Mouse (Mus musculus) intestine, embryonic 14.5 days (tissue): Measurements from ENCODE around the gene Palm. TPM values are rescaled to one million over a fixed set of nuclear protein-coding genes. Genes with fewer than 3 reads are reported as not detected.

Experiments
- ATAC-seq: fragments of 200-750 bp; cut with Nextera tagmentation; replicated peaks from 2 replicates; pipeline ENCODE4 v1.8.0; 2017; ENCODE audit warnings: low read depth, moderate number of reproducible peaks, moderate TSS enrichment, moderate library complexity; ENCODE audit not compliant: low FRiP score, low TSS enrichment
- DNase-seq: peaks from one replicate; pipeline ENCODE4 v3.0.0-alpha.2; 2018; ENCODE audit warnings: low spot score
- H3K27ac ChIP-seq: fragments of 300-500 bp; sonication (generic); 2 replicates; pipeline ENCODE4 v1.5.1; 2014; ENCODE audit warnings: low read depth, mild to moderate bottlenecking, control low read depth
- H3K27me3 ChIP-seq: fragments of 300-500 bp; sonication (generic); replicated peaks from 2 replicates; pipeline ENCODE4 v1.6.1; 2014; ENCODE audit warnings: low read length, control low read depth; ENCODE audit not compliant: control insufficient read depth, insufficient read depth
- H3K36me3 ChIP-seq: fragments of 300-500 bp; sonication (generic); 2 replicates; pipeline ENCODE4 v1.6.1; 2014; ENCODE audit warnings: low read length, control low read depth; ENCODE audit not compliant: control insufficient read depth, insufficient read depth
- H3K4me1 ChIP-seq: fragments of 300-500 bp; sonication (generic); replicated peaks from 2 replicates; pipeline ENCODE4 v1.6.1; 2014; ENCODE audit warnings: low read length, control low read depth, mixed read lengths; ENCODE audit not compliant: control insufficient read depth, insufficient read depth
- H3K4me2 ChIP-seq: fragments of 300-500 bp; sonication (generic); 2 replicates; pipeline ENCODE4 v1.6.1; 2014; ENCODE audit warnings: low read length
- H3K4me3 ChIP-seq: fragments of 300-500 bp; sonication (generic); 2 replicates; pipeline ENCODE4 v1.5.1; 2014; ENCODE audit warnings: low read depth, low read length, control low read depth, mixed read lengths
- H3K9ac ChIP-seq: fragments of 300-500 bp; sonication (generic); 2 replicates; pipeline ENCODE4 v1.6.1; 2014; ENCODE audit warnings: mild to moderate bottlenecking, low read length
- H3K9me3 ChIP-seq: fragments of 300-500 bp; sonication (generic); 2 replicates; pipeline ENCODE4 v1.6.1; 2016; ENCODE audit warnings: low read length, control low read depth; ENCODE audit not compliant: control insufficient read depth
- WGBS: fragments of 180-500 bp; shearing (Covaris S2); extraction: QIAGEN DNeasy Blood & Tissue Kit; methylation state at CpG from one replicate; pipeline ENCODE4 v1.1.7; 2014; 5-methylcytosine and 5-hydroxymethylcytosine counted together
- polyA plus RNA-seq: library from polyadenylated mRNA; unstranded; fragments of >200 nt; fragmentation: Nextera tagmentation; extraction: Ambion mirVana; gene quantifications from 2 replicates; pipeline ENCODE4 v1.2.1, GENCODE M21; 2014

The Palm gene
- polyA plus RNA-seq, 1 experiment from 2014 or later, result 66.2 TPM

DNA sequence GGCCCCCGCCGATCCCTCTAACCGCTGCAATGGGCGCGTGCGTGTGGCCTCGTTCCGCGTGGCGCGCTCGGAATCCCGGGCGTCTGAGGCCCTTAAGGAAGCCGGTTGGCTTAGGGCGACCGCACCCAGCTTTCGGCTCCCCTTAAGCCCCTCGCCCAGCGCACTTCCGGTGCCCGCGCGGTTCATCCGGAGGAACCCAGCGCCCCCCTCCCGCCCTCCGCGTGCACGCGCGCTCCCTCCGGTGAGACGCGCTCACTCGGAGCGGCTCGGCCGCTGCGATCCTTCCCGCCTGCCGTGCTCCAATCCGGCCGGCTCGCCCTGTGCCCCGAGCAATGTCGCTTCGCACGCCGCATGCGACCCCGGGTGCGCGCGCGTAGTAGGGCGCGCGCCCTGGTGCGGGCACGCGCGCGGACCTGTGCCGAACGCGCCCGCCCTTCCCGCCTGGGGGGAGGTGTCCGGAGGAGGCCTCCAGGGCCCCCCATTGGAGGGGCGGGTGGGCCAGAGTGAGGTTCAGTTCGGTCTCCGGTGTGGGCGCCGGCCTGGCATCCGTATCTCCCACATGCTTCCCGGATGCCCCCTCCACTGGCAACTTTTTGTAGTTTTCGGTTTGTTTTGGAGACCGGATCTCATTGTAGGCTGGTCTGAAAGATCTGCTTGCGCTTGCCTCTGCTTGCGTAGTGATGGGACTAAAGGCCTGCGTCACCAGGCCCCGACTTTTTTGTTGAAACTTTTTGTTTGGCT lies 61.6 kb downstream of the Palm start:
- peak; percentile 34 for ATAC-seq
- H3K4me3 ChIP-seq, result peak overlapping the region; percentile 98
- peak overlapping the region; percentile 100 for H3K27ac ChIP-seq
- WGBS, result under 1% methylated on average over 82 of the region's 83 CpGs
- H3K9me3 ChIP-seq, result no peaks in the 10 kb centered on the region
- H3K4me2 ChIP-seq, result peak overlapping the region; percentile 96
- peak; percentile 84 for DNase-seq
- peaks cover 30% of the 10 kb centered on the region for H3K36me3 ChIP-seq
- peaks cover 46% of the 10 kb centered on the region for H3K4me1 ChIP-seq
- H3K9ac ChIP-seq, result peak overlapping the region; percentile 100
- H3K27me3 ChIP-seq, result no peaks in the 10 kb centered on the region

DNA sequence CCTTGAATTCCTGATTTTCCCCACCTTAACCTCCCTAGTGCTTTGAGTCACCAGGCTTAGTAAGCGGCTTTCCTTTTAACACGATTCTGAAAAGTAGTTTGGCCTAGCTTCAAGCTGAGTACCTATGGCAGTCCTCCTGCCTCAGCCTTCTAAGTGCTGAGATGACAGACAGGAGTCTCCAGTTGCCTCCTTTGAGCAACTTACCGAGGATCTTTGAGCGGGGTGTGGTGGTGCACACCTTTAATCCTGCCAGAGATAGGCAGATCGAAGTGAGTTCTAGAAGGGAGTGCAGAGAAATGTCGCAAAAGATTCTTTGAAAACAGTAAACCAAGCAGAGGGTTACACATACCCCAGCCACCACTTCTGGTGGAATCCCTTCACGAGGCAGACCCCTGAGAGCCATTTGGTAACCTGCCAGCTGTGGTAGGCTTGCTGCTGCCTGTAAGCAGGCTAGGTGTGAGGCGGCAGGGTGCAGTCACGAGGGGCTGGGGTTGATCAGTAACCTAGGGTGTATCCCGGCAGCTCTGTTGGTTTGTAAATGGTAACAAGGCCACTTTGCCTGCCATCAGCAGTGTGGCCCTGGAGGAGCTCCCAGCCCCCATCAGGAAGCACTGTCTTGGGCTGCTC lies 62.3 kb downstream of the Palm start:
- ATAC-seq (no peak), DNase-seq (peak; percentile 79)
- Histone ChIP-seq H3K27me3 (no peaks in the 10 kb centered on the region), H3K4me2 (peak overlapping the region; percentile 96), H3K36me3 (peaks cover 37% of the 10 kb centered on the region), H3K27ac (peak overlapping the region; percentile 100), H3K9me3 (no peaks in the 10 kb centered on the region), H3K4me3 (peak overlapping the region; percentile 98), H3K4me1 (peaks cover 46% of the 10 kb centered on the region), H3K9ac (peak overlapping the region; percentile 100)
- 2% methylated on average over 10 of the region's 10 CpGs for WGBS

DNA sequence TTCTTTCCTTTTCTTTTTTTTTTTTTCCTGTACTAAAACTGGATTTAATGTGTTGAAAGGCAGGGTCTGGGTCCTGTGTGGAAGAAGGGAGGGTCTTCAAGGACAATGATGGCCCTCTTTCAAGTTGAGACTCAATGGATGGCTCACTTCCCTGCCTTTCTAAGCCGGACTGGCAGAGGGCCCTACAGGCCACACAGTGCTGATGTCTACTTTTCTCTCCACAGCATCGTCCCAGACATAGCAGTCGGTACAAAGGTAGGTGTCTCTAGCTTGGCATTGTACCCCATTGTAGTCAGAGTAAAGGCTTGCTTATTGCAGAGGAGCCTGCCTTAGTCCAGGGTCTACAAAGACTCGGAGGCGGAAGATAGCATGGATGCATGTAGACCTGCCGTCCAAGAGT lies 62.9 kb downstream of the Palm start:
- Histone ChIP-seq H3K4me2 (peak overlapping the region; percentile 96), H3K36me3 (peaks cover 43% of the 10 kb centered on the region), H3K9ac (peak overlapping the region; percentile 100), H3K9me3 (no peaks in the 10 kb centered on the region), H3K27me3 (no peaks in the 10 kb centered on the region), H3K4me3 (peak overlapping the region; percentile 98), H3K4me1 (peaks cover 45% of the 10 kb centered on the region), H3K27ac (peak overlapping the region; percentile 29; the same call in 1 of the 2 replicates)
- DNase-seq, result no peak
- WGBS, result 39% methylated on average over 6 of the region's 6 CpGs
- no peak for ATAC-seq

DNA sequence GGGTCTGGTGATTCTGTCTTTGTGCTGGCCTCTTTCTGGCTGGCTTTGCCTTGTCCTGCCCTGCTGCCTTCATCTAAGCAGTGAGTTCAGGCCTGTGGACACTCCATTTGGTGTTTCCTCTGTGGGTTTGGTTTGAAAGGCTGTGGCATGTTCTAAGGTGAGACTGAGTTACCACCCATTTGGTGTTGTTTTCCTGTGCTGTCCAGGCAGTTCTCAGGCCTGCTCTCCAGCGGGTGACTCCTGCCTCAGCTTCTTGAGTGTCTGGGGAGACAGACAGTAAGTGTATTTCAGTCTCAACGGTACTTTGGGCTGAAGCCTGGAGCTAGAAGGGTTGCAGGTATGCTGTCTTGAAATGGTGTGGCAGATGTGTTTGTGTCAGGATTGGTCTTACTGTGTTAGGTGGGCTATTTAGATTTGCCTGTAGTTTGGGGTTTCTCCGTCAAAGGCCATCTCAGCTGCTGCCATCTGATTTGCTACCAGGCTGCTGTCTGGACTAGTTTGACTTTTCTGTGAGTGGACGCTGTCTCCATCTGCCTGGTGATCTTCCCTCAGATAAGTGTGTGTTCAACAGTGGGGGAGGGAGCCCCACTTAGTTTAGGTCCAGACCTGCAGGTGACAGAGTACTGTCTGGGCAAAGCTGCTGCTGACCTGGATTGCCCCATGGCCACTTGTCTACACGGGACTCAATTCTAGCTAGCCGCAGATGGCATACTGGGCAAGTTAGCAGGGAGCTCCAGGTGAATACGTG lies 63.5 kb downstream of the Palm start:
- peak overlapping the region; percentile 98 for H3K4me3 ChIP-seq
- peaks cover 39% of the 10 kb centered on the region for H3K4me1 ChIP-seq
- H3K36me3 ChIP-seq, result peaks cover 49% of the 10 kb centered on the region
- WGBS, result 31% methylated on average over 7 of the region's 7 CpGs
- peak overlapping the region; percentile 43; the same call in 1 of the 2 replicates for H3K27ac ChIP-seq
- peak overlapping the region; percentile 96 for H3K4me2 ChIP-seq
- H3K9ac ChIP-seq, result peak overlapping the region; percentile 100
- DNase-seq, result no peak
- no peaks in the 10 kb centered on the region for H3K27me3 ChIP-seq
- H3K9me3 ChIP-seq, result no peaks in the 10 kb centered on the region
- no peak for ATAC-seq

DNA sequence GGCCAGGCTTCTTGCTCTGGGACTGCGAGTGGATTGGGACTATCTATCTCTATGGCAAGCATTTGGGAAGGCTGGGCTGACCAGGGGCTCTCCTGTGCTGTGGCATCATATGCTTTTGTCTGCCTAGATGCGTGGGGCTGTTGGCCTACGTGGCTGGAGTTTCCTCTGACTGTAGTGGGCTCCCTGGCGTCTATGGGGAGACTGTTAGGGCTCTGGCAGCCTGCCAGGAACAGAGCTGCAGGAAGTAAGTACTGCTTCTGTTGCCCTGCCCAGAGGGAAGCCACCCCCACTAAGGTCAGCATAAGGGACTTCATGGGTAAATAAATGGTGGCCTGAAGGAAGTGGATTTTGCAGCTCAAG lies 64.1 kb downstream of the Palm start:
- Histone ChIP-seq H3K9me3 (no peaks in the 10 kb centered on the region), H3K4me3 (peak overlapping the region; percentile 98), H3K27ac (peak overlapping the region; percentile 43), H3K4me2 (peak overlapping the region; percentile 96), H3K27me3 (no peaks in the 10 kb centered on the region), H3K4me1 (peaks cover 33% of the 10 kb centered on the region), H3K36me3 (peaks cover 55% of the 10 kb centered on the region), H3K9ac (peak overlapping the region; percentile 100)
- ATAC-seq, result no peak
- peak; percentile 81 for DNase-seq
- 8% methylated on average over 4 of the region's 4 CpGs for WGBS

DNA sequence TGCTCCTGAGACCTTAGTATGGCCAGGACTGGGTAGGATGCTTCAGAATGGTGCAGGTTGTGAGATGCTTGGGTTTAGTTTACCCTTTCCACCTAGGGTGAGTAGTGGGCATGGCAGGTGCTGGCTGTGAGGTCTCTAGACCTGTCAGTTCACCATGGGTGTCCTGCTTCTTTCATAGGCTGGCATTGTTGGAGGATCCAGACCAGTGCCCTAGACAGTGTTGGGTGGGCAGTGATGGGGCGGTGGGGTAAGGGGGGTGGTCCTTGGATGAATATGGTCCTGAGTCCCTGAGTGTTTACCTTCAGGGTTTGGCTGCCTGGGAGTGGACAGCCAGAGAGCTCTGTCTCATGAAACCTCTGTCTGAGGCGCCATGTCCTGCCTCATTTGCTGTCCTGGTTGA lies 64.5 kb downstream of the Palm start:
- Histone ChIP-seq H3K27me3 (no peaks in the 10 kb centered on the region), H3K9me3 (no peaks in the 10 kb centered on the region), H3K4me2 (peak overlapping the region; percentile 96), H3K4me3 (peak overlapping the region; percentile 98), H3K36me3 (peaks cover 60% of the 10 kb centered on the region), H3K27ac (peak overlapping the region; percentile 43), H3K9ac (peak overlapping the region; percentile 35; the same call in 1 of the 2 replicates), H3K4me1 (peaks cover 29% of the 10 kb centered on the region)
- ATAC-seq (no peak), DNase-seq (no peak)
- WGBS, result 60% methylated on average over 2 of the region's 2 CpGs

DNA sequence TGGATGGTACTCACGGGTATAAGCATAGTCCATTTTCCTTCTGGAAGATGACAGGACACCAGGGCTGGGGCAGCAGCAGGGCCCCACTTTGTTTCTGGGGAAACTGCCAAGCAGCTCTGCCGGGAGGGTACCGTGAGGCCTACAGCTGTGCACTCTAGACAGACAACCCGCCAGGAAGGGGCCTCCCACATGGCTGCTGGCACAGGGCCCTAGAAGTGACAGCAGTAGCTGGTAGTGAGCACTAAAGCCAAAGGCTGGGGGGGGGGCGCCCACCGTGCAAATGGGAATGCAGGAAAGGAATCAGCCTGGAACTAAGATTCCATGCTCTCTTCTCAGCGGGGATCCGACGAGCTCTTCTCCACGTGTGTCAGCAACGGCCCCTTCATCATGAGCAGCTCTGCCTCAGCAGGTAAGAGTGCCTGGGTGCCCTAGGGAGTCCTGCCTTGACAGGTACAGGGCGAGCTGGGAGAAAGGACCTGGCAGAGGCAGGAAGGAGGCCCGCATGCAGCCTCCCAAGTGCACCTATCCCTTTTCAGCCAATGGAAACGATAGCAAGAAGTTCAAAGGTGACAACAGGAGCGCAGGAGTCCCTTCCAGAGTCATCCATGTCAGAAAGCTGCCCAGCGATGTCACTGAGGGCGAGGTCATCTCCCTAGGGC lies 65.2 kb downstream of the Palm start:
- H3K9me3 ChIP-seq, result no peaks in the 10 kb centered on the region
- ATAC-seq (no peak), DNase-seq (no peak)
- H3K4me2 ChIP-seq, result peak overlapping the region; percentile 96
- peak overlapping the region; percentile 35; the same call in 1 of the 2 replicates for H3K9ac ChIP-seq
- peaks cover 66% of the 10 kb centered on the region for H3K36me3 ChIP-seq
- peaks cover 26% of the 10 kb centered on the region for H3K4me1 ChIP-seq
- WGBS, result 54% methylated on average over 17 of the region's 17 CpGs
- no peaks in the 10 kb centered on the region for H3K27me3 ChIP-seq
- peak overlapping the region; percentile 33; the same call in 1 of the 2 replicates for H3K27ac ChIP-seq
- H3K4me3 ChIP-seq, result peak overlapping the region; percentile 98

DNA sequence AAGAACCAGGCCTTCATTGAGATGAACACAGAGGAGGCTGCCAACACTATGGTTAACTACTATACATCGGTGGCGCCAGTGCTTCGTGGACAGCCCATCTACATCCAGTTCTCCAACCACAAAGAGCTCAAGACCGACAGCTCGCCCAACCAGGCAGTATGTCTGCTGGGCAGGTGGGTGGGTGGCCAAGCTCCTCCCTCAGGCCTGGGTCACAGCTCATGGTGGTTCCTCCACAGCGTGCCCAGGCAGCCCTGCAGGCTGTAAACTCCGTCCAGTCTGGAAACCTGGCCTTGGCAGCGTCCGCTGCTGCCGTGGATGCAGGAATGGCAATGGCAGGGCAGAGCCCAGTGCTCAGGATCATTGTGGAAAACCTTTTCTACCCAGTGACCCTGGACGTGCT lies 65.7 kb downstream of the Palm start:
- WGBS, result 84% methylated on average over 11 of the region's 11 CpGs
- Histone ChIP-seq H3K36me3 (peaks cover 70% of the 10 kb centered on the region), H3K27ac (no peak overlapping the region), H3K4me2 (no peak overlapping the region), H3K4me3 (no peak overlapping the region), H3K4me1 (peaks cover 26% of the 10 kb centered on the region), H3K9ac (no peak overlapping the region), H3K27me3 (no peaks in the 10 kb centered on the region), H3K9me3 (no peaks in the 10 kb centered on the region)
- ATAC-seq, result no peak
- DNase-seq, result no peak
